Mouse (Mus musculus): Measurements from ENCODE around the gene Pnkd.

The Pnkd gene

DNA sequence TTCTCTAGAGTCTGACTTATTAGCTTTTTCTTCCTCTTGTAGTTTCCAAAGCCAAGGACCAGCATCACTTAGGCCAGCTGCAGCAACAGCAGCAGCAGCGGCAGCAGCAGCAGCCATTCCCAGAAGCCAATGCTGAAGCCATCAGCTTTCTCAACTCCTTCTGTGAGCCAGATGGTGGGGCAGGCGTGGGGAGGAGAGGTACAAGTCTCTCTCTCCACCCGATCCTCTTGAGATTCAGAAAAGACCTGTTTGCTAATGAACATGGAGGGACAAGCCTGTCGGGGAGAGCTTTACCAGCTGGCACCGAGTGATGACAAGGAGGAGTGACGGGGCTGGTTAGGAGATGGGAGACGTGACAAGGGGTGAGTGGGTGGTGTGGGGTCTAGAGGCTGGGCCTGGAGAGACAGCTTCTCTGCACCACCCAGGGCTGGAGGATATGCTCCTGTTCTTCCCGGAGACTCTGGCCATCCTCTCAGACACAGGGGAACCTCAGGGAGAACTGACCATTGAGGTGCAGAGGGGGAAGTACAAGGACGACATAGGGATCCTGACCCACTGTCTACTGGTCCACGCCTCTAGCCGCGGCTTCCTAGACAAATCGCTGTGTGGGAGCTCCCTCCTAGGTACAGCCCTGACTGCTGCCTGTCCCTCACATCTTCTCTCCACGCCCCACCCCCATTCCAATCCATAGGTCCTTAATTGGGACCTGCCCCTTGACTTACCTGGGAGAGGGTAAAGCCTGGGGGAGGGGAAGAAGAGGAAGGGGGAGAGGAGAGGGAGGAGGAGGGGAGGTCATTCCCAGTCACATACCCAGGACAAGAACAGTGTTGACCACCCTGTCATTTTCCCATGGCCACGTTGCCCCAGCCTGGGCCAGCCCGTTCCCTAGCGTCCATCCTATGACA, 77.8 kb downstream of the Pnkd start:
- DNase-seq = no peak

- DNase-seq = no peak
These were observed 78.7 kb downstream of the Pnkd start for GRCm38 (mm10) chr1:74363437-74363836.

GRCm38 (mm10) chr1:74364270-74364669, 79.5 kb downstream of the Pnkd start:
- no peak for DNase-seq

DNA sequence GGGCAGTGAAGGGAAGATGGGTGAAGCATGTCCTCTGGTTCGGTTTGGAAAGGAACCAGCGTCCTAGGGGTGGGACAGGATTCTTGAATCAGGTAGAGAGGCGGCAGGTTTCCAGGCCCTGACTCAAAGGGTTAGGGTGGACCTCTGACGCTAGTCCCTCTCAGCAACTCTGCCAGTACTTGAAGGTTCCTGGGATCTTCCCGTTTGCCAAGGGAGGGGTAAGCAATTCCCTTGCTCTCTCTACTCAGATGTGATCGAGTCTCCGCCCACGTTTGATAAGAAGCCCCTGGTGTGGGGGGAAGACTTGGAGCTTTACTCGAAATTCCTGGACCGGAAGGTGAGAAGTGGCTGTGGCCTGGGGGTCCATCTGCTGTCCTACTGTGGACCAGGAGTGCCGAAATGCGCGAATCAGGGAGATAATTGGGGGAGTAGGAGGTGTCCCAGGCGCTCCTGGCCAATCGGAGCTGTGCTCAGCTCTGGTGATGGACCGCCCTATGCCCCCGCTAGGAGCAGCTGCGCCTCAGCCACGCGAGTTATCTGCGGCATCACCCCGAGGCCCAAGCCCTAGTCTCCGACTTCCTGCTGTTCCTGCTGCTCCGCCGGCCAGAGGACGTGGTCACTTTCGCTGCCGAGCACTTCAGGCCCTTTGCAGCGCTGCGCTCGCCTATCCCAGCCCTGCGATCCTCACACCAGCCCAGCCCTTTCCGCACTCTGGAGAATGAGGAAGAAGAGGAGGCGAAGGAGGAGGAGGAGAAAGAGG, 83.3 kb downstream of the Pnkd start:
- DNase-seq = no peak

- no peak for DNase-seq
These were observed 85.3 kb downstream of the Pnkd start for GRCm38 (mm10) chr1:74370040-74370439.

DNA sequence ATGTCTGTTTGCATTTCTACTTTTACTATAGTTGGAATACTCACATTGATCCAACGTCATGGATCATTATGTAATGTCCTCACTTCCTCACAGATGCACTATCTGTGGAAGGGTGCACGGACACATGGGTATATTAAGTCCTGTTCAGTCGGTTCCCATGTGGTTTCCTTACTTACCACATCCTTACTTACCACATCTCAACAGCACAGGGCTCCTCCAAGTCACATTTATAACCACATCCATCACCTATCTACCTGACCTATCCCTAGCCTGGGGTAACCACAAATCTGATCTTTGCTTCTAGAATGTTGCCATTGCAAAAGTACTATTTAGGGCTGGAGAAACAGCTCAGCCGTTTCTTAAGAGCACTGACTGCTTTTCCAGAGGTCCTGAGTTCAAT, 88.6 kb downstream of the Pnkd start:
- DNase-seq = no peak

- no peak for DNase-seq
These were observed 90.2 kb downstream of the Pnkd start, which contains the start of gene Slc11a1 for GRCm38 (mm10) chr1:74374980-74375379. Gene Slc11a1, plus strand, starts transcription at chr1:74375195.

- DNase-seq = no peak
These were observed 90.8 kb downstream of the Pnkd start for GRCm38 (mm10) chr1:74375561-74375960.

DNA sequence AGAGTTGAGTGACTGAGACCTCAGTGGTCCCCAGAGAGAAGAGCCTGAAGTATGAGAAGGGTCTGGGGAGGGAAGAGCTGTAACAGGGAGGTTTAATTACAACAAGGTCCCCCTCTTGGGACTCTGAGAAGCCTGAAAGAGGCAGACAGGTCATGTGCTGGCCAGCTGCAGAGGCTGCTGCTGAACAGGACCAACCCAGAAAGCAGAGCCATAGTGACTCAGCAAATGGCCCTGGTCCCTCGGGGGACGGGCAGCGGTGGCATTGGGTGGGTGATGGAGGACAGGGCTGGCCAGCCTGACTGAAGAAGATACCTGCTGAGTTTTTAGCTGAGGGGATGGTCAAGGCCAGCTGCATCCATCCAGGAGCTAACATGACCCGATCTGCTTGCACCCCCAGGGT, 91.7 kb downstream of the Pnkd start:
- DNase-seq = no peak

DNA sequence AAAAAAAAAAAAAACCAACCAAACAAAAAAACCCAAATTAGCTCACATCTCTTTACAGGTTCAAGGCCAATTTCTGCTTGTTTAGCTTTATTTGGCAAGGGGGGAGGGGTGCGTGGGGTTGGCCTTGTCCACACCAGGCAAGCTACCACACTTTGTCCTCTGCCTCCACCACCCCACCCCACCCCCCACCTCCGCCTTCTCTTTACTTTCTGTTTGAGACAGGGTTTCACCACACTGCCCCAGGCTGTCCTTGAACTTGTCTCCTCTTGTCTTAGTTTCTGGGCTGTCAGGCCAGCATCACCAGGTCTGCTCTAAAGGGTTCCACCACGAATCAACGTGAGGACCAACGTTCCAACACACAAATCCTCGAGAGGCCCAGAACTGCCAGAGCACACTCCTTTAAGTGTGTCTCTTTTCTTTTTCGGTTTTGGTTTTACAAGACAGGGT, 94.4 kb downstream of the Pnkd start:
- DNase-seq = no peak

DNA sequence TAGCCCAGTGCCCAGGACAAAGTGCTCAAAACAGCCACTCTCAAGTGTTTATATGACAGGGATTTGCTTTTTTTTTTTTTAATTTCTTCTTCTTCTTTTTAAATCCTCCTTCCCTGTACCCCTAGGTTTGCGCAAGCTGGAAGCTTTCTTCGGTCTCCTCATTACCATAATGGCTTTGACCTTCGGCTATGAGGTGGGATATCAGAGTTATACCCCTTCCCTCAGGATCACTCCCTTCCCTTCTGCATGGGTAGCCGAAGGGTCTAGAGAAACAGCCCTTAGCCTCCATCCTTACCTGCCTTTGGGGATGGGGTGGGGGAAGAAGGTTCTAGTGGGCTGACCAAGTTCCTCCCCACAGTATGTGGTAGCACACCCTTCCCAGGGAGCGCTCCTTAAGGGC, 95.8 kb downstream of the Pnkd start:
- no peak for DNase-seq

DNA sequence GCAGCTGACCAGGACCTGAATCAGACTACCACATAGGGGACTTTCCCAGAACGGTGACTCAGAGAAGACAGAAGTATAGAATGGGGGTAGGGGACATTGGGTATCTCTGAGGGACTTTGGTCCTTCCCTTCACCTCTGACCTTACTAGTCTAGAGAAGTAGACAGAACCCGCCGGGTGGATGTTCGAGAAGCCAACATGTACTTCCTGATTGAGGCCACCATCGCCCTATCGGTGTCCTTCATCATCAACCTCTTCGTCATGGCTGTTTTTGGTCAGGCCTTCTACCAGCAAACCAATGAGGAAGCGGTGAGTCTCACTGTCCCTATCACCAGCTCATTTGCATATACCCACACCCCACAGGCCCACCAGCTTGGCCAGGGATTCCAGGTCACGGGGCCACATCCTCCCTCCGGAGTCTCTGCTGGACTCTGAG, 96.9 kb downstream of the Pnkd start:
- DNase-seq = no peak

DNA sequence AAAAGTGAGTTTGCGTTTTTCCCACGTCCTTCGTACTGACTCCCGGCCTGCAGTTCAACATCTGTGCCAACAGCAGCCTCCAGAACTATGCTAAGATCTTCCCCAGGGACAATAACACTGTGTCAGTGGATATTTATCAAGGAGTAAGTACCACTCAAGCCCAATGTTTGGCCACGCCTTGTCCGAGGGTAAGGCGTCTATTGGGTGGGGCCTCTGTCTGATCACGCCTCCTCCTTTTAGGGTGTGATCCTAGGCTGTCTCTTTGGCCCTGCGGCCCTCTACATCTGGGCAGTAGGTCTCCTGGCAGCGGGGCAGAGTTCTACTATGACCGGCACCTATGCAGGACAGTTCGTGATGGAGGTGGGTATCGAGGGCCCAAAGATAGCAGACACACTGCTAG, 98.7 kb downstream of the Pnkd start:
- DNase-seq = no peak

GRCm38 (mm10) chr1:74384525-74384924, 99.8 kb downstream of the Pnkd start:
- DNase-seq = no peak

GRCm38 (mm10) chr1:74385064-74385463, 100.3 kb downstream of the Pnkd start:
- no peak for DNase-seq

DNA sequence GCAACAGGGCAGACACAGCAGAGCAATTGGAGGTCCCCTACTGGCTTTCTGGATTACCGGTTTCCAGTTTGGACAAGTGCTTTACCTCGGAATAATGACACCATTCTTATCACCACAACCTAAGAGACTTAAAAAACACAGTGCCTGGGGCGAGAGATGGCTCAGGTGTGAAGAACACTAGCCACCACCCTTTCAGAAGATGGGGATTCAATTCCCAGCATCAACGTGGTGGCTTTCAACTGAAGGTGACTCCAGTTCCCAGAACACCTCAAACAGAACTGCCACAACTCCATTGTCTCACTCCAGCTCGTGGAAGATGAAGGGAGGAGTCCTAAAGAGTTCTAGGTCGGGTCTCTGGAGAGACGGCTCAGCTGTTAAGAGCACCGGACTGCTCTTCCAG, 100.8 kb downstream of the Pnkd start:
- DNase-seq = no peak

GRCm38 (mm10) chr1:74386363-74386713, 101.6 kb downstream of the Pnkd start:
- DNase-seq = no peak

DNA sequence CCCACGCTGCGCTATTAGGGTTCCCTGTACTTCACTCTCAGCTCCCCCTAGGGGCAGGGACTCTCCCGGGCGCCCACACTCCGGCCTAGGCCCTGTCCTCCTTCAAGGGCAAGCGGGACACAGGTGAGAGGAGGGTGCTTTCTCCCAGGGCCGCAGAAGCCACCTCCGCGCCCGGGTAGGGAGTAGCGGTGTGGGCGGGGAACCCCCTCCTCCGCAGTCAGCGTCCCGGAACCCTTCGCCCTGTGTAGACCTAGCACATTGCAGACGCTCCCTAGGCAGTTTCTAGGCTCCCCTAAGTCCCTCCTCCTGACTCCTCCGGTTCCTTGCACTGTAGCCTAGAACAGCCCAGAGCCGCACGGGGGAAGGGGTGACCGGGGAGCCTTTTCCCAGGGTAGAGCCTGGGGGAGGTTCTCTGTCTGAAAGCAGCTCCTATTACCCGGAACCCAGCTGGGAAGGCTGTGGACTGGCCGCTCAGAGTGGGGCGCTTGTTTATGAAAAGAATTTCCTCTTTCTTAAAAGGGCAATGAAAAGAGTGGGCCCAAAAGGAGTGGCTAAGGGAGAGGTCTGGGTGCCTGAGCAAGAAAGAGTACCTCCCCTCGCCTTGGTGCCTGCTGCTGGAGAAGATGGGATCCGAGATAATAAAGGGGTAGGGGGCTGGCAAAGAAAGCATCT, 102.1 kb downstream of the Pnkd start:
- peak; percentile 89 to 94 for DNase-seq

GRCm38 (mm10) chr1:74387386-74387988, 102.8 kb downstream of the Pnkd start:
- DNase-seq = no peak

DNA sequence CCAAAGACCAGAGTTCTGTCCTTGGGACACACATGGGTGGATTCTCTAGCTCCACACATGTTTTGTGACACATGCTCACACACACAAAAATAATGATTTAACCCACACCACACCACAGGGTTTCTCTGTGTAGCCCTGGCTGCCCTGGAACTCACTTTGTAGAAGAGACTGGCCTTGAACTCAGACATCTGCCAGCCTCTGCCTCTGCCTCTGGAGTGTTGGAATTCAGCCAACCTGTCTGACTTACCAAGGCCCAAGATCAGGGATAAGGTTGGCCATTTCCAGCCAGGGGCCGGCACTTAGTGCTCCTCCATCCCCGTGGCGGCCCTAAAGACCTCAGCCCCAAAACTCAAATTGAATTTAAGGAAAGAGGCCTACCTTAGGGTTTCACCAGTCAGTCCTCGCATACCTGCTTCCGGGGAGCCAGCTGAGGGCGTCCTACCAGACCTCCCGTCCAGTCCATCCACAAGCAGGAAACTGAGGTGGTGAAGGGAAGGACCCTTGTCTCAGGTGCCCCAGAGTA, 103.7 kb downstream of the Pnkd start:
- no peak for DNase-seq

GRCm38 (mm10) chr1:74389831-74390286, 105.1 kb downstream of the Pnkd start:
- peak; percentile 60 to 65 for DNase-seq

- peak; percentile 61 to 73 for DNase-seq
These were observed 105.7 kb downstream of the Pnkd start for GRCm38 (mm10) chr1:74390287-74390906.
